Mouse (Mus musculus) yolk sac, embryonic 10.5 days (tissue): ENCODE data around the gene Lipo3.
"Not testable (repeated sequence)": the region's sequence is repeated elsewhere in the genome, so short reads cannot be mapped to it uniquely, and the experiment has no call there.

Source experiments
- DNase-seq: peaks from one replicate; pipeline ENCODE4 v3.0.0-alpha.2; 2017; ENCODE audit warnings: low spot score

Gene Lipo3

GRCm38 (mm10) chr19:33761287-33762086, at the start of gene Lipo3:
Gene Lipo3, minus strand, starts transcription at chr19:33761951.
- peak; percentile 1 for DNase-seq

- DNase-seq: not testable (repeated sequence)
Measured at GRCm38 (mm10) chr19:33787359-33787758, 25.6 kb upstream of the Lipo3 start, which contains the start of gene Lipo1. Gene Lipo1, minus strand, starts transcription at chr19:33787459.

- DNase-seq: no peak
Measured at GRCm38 (mm10) chr19:33786576-33787277, 25.0 kb upstream of the Lipo3 start.

- not testable (repeated sequence) for DNase-seq
Measured at GRCm38 (mm10) chr19:33751259-33751658, 10.5 kb downstream of the Lipo3 start, which contains the start of gene Lipo2. Gene Lipo2, minus strand, starts transcription at chr19:33751359.

GRCm38 (mm10) chr19:33625152-33625551, 136.6 kb downstream of the Lipo3 start, which contains the start of gene Gm8978:
Gene Gm8978, minus strand, starts transcription at chr19:33625252.
- not testable (repeated sequence) for DNase-seq

- DNase-seq: peak; percentile 62
Measured at GRCm38 (mm10) chr19:33589626-33590302, 172.0 kb downstream of the Lipo3 start.

- not testable (repeated sequence) for DNase-seq
Measured at GRCm38 (mm10) chr19:33568551-33568950, 193.2 kb downstream of the Lipo3 start.

GRCm38 (mm10) chr19:33517680-33518079, 244.1 kb downstream of the Lipo3 start, which contains the start of gene Lipo4:
Gene Lipo4, minus strand, starts transcription at chr19:33517780.
- no peak for DNase-seq
